Mouse (Mus musculus) heart, embryonic 11.5 days (tissue): ENCODE results near the gene Slc30a3. TPM values are rescaled to one million over a fixed set of nuclear protein-coding genes. Genes with fewer than 3 reads are reported as not detected.
A peak's percentile ranks its signal among the peaks of the same experiment; 100 is the strongest.

Experiments
- ATAC-seq: fragments of 200-750 bp; cut with Nextera tagmentation; replicated peaks from 2 replicates; pipeline ENCODE4 v1.8.0; 2017; ENCODE audit warnings: moderate library complexity; ENCODE audit not compliant: insufficient number of reproducible peaks, low FRiP score, low TSS enrichment
- H3K27ac ChIP-seq: fragments of 300-500 bp; sonication (generic); 2 replicates; pipeline ENCODE4 v1.5.1; 2014; ENCODE audit warnings: mild to moderate bottlenecking, low read depth, low read length
- H3K27me3 ChIP-seq: fragments of 300-500 bp; sonication (generic); 2 replicates; pipeline ENCODE4 v1.6.1; 2014; ENCODE audit warnings: mild to moderate bottlenecking, low read length, mixed read lengths; ENCODE audit not compliant: control insufficient read depth, insufficient read depth
- H3K36me3 ChIP-seq: fragments of 300-500 bp; sonication (generic); 2 replicates; pipeline ENCODE4 v1.6.1; 2014; ENCODE audit warnings: mild to moderate bottlenecking, low read length, moderate library complexity, mixed read lengths; ENCODE audit not compliant: control insufficient read depth, insufficient read depth
- H3K4me1 ChIP-seq: fragments of 300-500 bp; sonication (generic); 2 replicates; pipeline ENCODE4 v1.6.1; 2014; ENCODE audit warnings: low read length; ENCODE audit not compliant: control insufficient read depth, insufficient read depth
- H3K4me2 ChIP-seq: fragments of 300-500 bp; sonication (generic); 2 replicates; pipeline ENCODE4 v1.6.1; 2014; ENCODE audit warnings: mild to moderate bottlenecking, moderate library complexity
- H3K4me3 ChIP-seq: fragments of 300-500 bp; sonication (generic); 2 replicates; pipeline ENCODE4 v1.5.1; 2014; ENCODE audit warnings: low read depth, low read length
- H3K9ac ChIP-seq: fragments of 300-500 bp; sonication (generic); 2 replicates; pipeline ENCODE4 v1.6.1; 2014; ENCODE audit warnings: mild to moderate bottlenecking, low read depth, low read length, moderate library complexity
- H3K9me3 ChIP-seq: fragments of 300-500 bp; sonication (generic); replicated peaks from 2 replicates; pipeline ENCODE4 v1.6.1; 2016; ENCODE audit warnings: low read length; ENCODE audit not compliant: control insufficient read depth
- WGBS: fragments of 180-500 bp; shearing (Covaris S2); extraction: QIAGEN DNeasy Blood & Tissue Kit; methylation state at CpG from one replicate; pipeline ENCODE4 v1.1.7; 2014; ENCODE audit not compliant: insufficient replicate concordance; 5-methylcytosine and 5-hydroxymethylcytosine counted together
- polyA plus RNA-seq: library from polyadenylated mRNA; unstranded; fragments of >200 nt; fragmentation: Nextera tagmentation; extraction: Ambion mirVana; gene quantifications from 2 replicates; pipeline ENCODE4 v1.2.1, GENCODE M21; 2014

Gene Slc30a3
- polyA plus RNA-seq, 1 experiment from 2014 or later = 0.47 TPM

GRCm38 (mm10) chr5:31136730-31137424 is 28.8 kb upstream of the Slc30a3 start:
- Histone ChIP-seq H3K27ac (no peak overlapping the region), H3K4me2 (peak overlapping the region; percentile 59), H3K9me3 (no peaks in the 10 kb centered on the region), H3K27me3 (peaks cover 59% of the 10 kb centered on the region), H3K9ac (no peak overlapping the region), H3K4me3 (peak overlapping the region; percentile 37; the same call in 1 of the 2 replicates), H3K36me3 (peaks cover 4% of the 10 kb centered on the region; the same call in 1 of the 2 replicates), H3K4me1 (peaks cover 22% of the 10 kb centered on the region)
- 3% methylated on average over 33 of the region's 33 CpGs for WGBS
- no peak for ATAC-seq

- Histone ChIP-seq H3K27ac (no peak overlapping the region), H3K4me1 (no peaks in the 10 kb centered on the region), H3K9me3 (no peaks in the 10 kb centered on the region), H3K27me3 (no peaks in the 10 kb centered on the region), H3K36me3 (no peaks in the 10 kb centered on the region), H3K4me3 (no peak overlapping the region), H3K9ac (no peak overlapping the region), H3K4me2 (no peak overlapping the region)
- no peak for ATAC-seq
- 27% methylated on average over 5 of the region's 5 CpGs for WGBS
Measured at GRCm38 (mm10) chr5:31126050-31126449, 18.0 kb upstream of the Slc30a3 start.

GRCm38 (mm10) chr5:31123481-31123880 is 15.4 kb upstream of the Slc30a3 start:
- no peaks in the 10 kb centered on the region for H3K36me3 ChIP-seq
- ATAC-seq = no peak
- no peak overlapping the region for H3K4me2 ChIP-seq
- H3K4me1 ChIP-seq = no peaks in the 10 kb centered on the region
- H3K27ac ChIP-seq = no peak overlapping the region
- WGBS = 51% methylated on average over 2 of the region's 2 CpGs
- no peaks in the 10 kb centered on the region for H3K27me3 ChIP-seq
- H3K9me3 ChIP-seq = no peaks in the 10 kb centered on the region
- no peak overlapping the region for H3K4me3 ChIP-seq
- no peak overlapping the region for H3K9ac ChIP-seq

GRCm38 (mm10) chr5:31121111-31121510 is 13.1 kb upstream of the Slc30a3 start:
- no peak overlapping the region for H3K4me2 ChIP-seq
- 73% methylated on average over 8 of the region's 8 CpGs for WGBS
- H3K27me3 ChIP-seq = 0 out of 2 replicates have a peak, but pooled peaks cover 3% of the 10 kb centered on the region
- H3K4me3 ChIP-seq = no peak overlapping the region
- no peaks in the 10 kb centered on the region for H3K9me3 ChIP-seq
- no peak overlapping the region for H3K27ac ChIP-seq
- H3K36me3 ChIP-seq = no peaks in the 10 kb centered on the region
- ATAC-seq = no peak; the same call in 1 of the 2 replicates
- no peaks in the 10 kb centered on the region for H3K4me1 ChIP-seq
- H3K9ac ChIP-seq = no peak overlapping the region

GRCm38 (mm10) chr5:31116912-31117311 is 8.9 kb upstream of the Slc30a3 start:
- H3K27ac ChIP-seq = peak overlapping the region; percentile 79
- no peaks in the 10 kb centered on the region for H3K9me3 ChIP-seq
- no peaks in the 10 kb centered on the region for H3K36me3 ChIP-seq
- peak overlapping the region; percentile 46 for H3K4me3 ChIP-seq
- peak overlapping the region; percentile 63 for H3K4me2 ChIP-seq
- 0 out of 2 replicates have a peak, but pooled peaks cover 3% of the 10 kb centered on the region for H3K27me3 ChIP-seq
- ATAC-seq = no peak
- H3K4me1 ChIP-seq = no peaks in the 10 kb centered on the region
- 13% methylated on average over 10 of the region's 10 CpGs for WGBS
- H3K9ac ChIP-seq = peak overlapping the region; percentile 60; the same call in 1 of the 2 replicates

- no peaks in the 10 kb centered on the region for H3K9me3 ChIP-seq
- no peak for ATAC-seq
- 17% methylated on average over 3 of the region's 3 CpGs for WGBS
- peak within 1 kb of the TSS; percentile 79 for H3K27ac ChIP-seq
- H3K4me1 ChIP-seq = no peaks in the 10 kb centered on the region
- H3K9ac ChIP-seq = peak within 1 kb of the TSS; percentile 60; the same call in 1 of the 2 replicates
- H3K4me2 ChIP-seq = peak within 1 kb of the TSS; percentile 63
- H3K27me3 ChIP-seq = 0 out of 2 replicates have a peak, but pooled peaks cover 3% of the 10 kb centered on the region
- H3K4me3 ChIP-seq = peak within 1 kb of the TSS; percentile 46
- H3K36me3 ChIP-seq = no peaks in the 10 kb centered on the region
Measured at GRCm38 (mm10) chr5:31116354-31116753, 8.3 kb upstream of the Slc30a3 start, which contains the start of gene Trim54. TSS of gene Trim54 (plus strand) at chr5:31116712.

GRCm38 (mm10) chr5:31110781-31111180 is 2.7 kb upstream of the Slc30a3 start:
- H3K36me3 ChIP-seq = no peaks in the 10 kb centered on the region
- no peak overlapping the region for H3K9ac ChIP-seq
- H3K4me3 ChIP-seq = no peak overlapping the region
- ATAC-seq = no peak
- 24% methylated on average over 7 of the region's 7 CpGs for WGBS
- H3K9me3 ChIP-seq = no peaks in the 10 kb centered on the region
- H3K27me3 ChIP-seq = no peaks in the 10 kb centered on the region
- H3K4me2 ChIP-seq = no peak overlapping the region
- H3K27ac ChIP-seq = no peak overlapping the region
- no peaks in the 10 kb centered on the region for H3K4me1 ChIP-seq

- Histone ChIP-seq H3K27me3 (no peaks in the 10 kb centered on the region), H3K9ac (no peak within 1 kb of the TSS), H3K4me1 (no peaks in the 10 kb centered on the region), H3K4me3 (no peak within 1 kb of the TSS), H3K9me3 (no peaks in the 10 kb centered on the region), H3K36me3 (no peaks in the 10 kb centered on the region), H3K4me2 (no peak within 1 kb of the TSS), H3K27ac (no peak within 1 kb of the TSS)
- WGBS = 74% methylated on average over 9 of the region's 9 CpGs
- no peak for ATAC-seq
Measured at GRCm38 (mm10) chr5:31105814-31106335, 2.2 kb downstream of the Slc30a3 start, which contains the start of gene Dnajc5g. TSS of gene Dnajc5g (plus strand) at chr5:31106285.
